Mouse (Mus musculus): Measurements from ENCODE around the gene Scgb1c1.
"Not testable (repeated sequence)": the region's sequence is repeated elsewhere in the genome, so short reads cannot be mapped to it uniquely, and the experiment has no call there.

The Scgb1c1 gene

DNA sequence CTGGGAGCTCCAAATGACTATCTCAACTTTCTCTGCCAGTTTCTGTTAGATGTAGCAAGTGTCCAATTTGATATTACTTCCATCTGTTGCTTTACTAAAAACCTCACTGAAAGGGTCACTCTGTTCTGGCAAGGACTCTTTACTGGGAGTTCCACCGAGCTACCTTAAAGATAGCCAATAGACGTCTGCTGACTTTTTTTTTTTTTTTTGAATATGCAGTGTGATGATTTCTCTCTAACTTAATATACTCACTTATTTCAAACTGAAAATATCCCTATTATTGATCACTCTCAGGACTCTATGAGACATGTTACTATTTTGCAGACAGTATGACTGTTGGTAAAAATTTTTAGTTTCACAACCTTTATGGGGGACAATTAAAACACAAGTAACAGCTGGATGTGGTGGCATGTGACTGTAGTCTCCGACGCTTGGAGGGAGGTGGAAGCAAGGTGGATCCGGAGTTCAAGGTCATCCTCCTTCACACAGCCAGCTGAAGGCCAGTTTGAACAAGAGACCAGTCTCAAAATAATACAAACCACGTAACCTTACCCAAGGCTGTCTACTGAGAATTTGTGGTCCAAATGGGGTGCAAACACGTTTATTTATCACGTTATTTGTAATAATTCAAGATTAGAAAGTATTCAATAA is 35.6 kb downstream of the Scgb1c1 start:
- DNase-seq (ENCODE audit: low read depth, low spot score) = no peak

DNA sequence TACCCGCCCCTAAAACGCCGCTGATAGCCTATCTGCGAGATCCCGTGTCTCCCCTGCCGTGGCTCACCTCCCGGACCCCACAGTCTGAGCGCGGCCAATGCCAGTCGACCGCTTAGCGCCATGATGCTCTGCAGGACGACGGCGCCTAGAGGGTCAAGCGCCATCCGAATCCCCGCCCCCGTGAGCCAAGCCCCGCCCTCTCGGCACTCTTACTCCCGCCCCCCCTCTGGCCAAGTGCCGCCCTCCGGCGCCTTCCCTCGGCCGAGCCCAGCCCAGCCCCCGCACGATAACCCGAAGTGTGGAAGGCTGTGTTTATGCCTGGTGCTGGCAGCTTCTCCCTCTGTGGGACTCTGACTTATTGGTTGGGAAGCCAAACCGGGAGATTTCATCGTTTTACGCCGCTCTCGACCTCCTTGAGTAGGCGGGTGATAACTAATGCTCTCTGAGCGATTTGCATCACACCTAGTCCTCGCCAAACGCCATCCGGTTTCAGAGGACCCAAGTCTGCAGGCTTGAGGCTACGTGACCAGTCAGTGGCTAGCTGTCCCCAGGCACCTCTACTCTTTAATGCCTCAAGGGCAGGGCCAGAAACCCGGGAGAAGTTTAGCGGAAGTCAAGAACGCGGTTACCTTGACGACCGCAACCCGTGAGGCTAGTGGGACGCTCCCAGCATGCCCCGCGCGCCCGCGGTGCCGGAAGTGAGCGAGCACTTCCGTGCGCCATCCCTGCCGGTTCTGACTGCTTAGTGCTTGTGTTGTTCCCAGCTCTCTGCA is 36.5 kb downstream of the Scgb1c1 start, which contains the start of the genes Psmd13 and Sirt3:
Gene Psmd13, plus strand, starts transcription at position 273 of the 773 bp plus-strand sequence.
Gene Sirt3, minus strand, starts transcription at position 614 of the 773 bp plus-strand sequence.
- DNase-seq (ENCODE audit: low read depth, low spot score) = peak; percentile 95

DNA sequence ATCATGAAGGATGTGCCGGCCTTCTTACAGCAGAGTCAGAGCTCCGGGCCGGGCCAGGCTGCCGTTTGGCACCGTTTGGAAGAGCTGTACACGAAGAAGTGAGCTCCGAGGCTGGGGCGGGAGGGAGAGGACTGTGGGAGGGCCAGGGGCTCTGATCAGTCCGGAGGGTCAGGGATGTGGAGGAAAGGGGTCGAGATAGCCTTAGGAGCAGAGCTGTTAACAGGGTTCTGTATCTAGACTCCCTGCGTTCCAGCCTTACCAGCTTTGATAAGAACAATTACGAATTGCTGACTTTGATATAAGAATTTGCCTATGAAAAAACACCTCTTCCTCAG is 37.1 kb downstream of the Scgb1c1 start:
- DNase-seq (ENCODE audit: low read depth, low spot score) = no peak

DNA sequence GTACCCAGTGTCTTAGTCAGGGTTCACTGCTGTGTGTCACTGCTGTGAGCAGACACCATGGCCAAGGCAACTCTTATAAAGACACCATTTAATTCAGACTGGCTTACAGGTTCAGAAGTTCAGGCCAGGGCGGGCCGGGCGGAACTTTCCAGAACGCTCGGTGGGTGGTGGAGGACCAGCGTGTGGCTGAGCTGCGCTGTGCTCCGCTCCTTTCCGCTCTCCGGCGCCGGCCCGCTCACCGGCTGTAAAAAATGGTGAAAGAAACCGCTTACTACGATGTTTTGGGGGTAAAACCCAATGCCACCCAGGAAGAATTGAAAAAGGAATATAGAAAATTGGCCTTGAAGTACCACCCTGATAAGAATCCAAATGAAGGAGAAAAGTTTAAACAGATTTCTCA is 45.3 kb downstream of the Scgb1c1 start:
- DNase-seq (ENCODE audit: low read depth, low spot score) = not testable (repeated sequence)

DNA sequence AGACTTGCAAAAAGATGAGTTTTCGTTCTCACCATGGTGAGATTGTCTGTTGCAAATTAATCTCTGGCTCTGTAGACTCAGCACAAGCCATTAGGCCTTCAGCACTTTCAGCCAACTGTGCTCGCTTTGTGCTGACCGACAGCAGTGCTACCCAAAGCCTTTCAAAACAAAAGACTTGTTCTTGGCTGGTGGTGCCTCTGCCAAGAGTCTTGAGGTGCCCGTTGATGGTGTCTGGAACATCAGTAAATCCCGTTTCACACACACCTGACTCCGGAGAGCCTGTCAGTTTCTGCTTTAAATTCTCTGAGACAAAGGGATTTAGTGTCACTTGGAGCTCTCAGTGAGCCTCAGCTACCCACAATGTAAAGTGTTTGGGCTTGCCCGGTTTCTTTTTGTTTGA is 48.7 kb downstream of the Scgb1c1 start:
- no peak for DNase-seq (ENCODE audit: low read depth, low spot score)

DNA sequence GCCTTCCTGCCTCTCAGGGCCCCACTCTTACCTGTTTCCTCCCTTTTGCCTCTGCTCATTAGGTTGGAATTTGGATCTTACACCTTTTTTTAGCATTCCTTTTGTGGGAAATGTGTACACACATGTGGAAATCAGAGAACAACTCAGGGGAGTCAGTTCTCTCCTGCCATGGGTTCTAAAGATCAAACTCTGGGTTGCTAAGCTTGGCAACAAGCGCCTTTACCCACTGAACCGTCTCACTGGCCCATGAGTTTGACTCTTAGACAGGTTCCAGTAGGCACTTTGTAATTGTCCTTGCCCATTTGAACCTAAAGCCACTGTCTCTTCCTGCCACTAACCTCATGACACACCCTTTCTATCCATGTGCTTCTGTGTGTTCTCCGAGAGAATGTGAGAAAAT is 49.3 kb downstream of the Scgb1c1 start:
- no peak for DNase-seq (ENCODE audit: low read depth, low spot score)

Measured in mesoderm, embryonic 11.5 days (tissue).